Mouse (Mus musculus) stomach, embryonic 16.5 days (tissue): Measurements from ENCODE around the gene Magi1. TPM values are rescaled to one million over a fixed set of nuclear protein-coding genes. Genes with fewer than 3 reads are reported as not detected.

Experiments used
- ATAC-seq: fragments of 200-750 bp; cut with Nextera tagmentation; 2 replicates; pipeline ENCODE4 v1.8.0; 2017; ENCODE audit warnings: moderate number of reproducible peaks, moderate TSS enrichment; ENCODE audit not compliant: insufficient read depth, low FRiP score
- H3K27ac ChIP-seq: fragments of 300-500 bp; sonication (generic); 2 replicates; pipeline ENCODE4 v1.5.1; 2014; ENCODE audit warnings: low read length
- H3K27me3 ChIP-seq: fragments of 300-500 bp; sonication (generic); 2 replicates; pipeline ENCODE4 v1.6.1; 2014; ENCODE audit warnings: low read length, control low read depth, mixed read lengths; ENCODE audit not compliant: control insufficient read depth, insufficient read depth
- H3K36me3 ChIP-seq: fragments of 300-500 bp; sonication (generic); 2 replicates; pipeline ENCODE4 v1.6.1; 2014; ENCODE audit warnings: low read length; ENCODE audit not compliant: control insufficient read depth, insufficient read depth
- H3K4me1 ChIP-seq: fragments of 300-500 bp; sonication (generic); 2 replicates; pipeline ENCODE4 v1.6.1; 2014; ENCODE audit warnings: low read length, control low read depth, mixed read lengths; ENCODE audit not compliant: control insufficient read depth, insufficient read depth
- H3K4me2 ChIP-seq: fragments of 300-500 bp; sonication (generic); 2 replicates; pipeline ENCODE4 v1.6.1; 2014; ENCODE audit warnings: low read depth, low read length, mixed read lengths
- H3K4me3 ChIP-seq: fragments of 300-500 bp; sonication (generic); replicated peaks from 2 replicates; pipeline ENCODE4 v1.5.1; 2014; ENCODE audit warnings: mild to moderate bottlenecking, low read length
- H3K9ac ChIP-seq: fragments of 300-500 bp; sonication (generic); 2 replicates; pipeline ENCODE4 v1.6.1; 2014; ENCODE audit warnings: low read length
- H3K9me3 ChIP-seq: fragments of 300-500 bp; sonication (generic); replicated peaks from 2 replicates; pipeline ENCODE4 v1.6.1; 2016; ENCODE audit warnings: low read length, control low read depth; ENCODE audit not compliant: control insufficient read depth
- WGBS: fragments of 180-500 bp; shearing (Covaris S2); extraction: QIAGEN DNeasy Blood & Tissue Kit; methylation state at CpG from one replicate; pipeline ENCODE4 v1.1.7; 2014; 5-methylcytosine and 5-hydroxymethylcytosine counted together
- polyA plus RNA-seq: library from polyadenylated mRNA; unstranded; fragments of >200 nt; fragmentation: Nextera tagmentation; extraction: Ambion mirVana; gene quantifications from 2 replicates; pipeline ENCODE4 v1.2.1, GENCODE M21; 2015

The Magi1 gene
- polyA plus RNA-seq, 1 experiment from 2014 or later = 8.7 TPM

- Histone ChIP-seq H3K27ac (no peak overlapping the region), H3K36me3 (no peaks in the 10 kb centered on the region), H3K4me3 (peak overlapping the region; percentile 24), H3K9me3 (no peaks in the 10 kb centered on the region), H3K4me2 (peak overlapping the region; percentile 35), H3K27me3 (no peaks in the 10 kb centered on the region), H3K9ac (no peak overlapping the region), H3K4me1 (peaks cover 10% of the 10 kb centered on the region; the same call in 1 of the 2 replicates)
- 42% methylated on average over 24 of the region's 24 CpGs for WGBS
- no peak for ATAC-seq
Observed at GRCm38 (mm10) chr6:93715181-93716180, 568.2 kb downstream of the Magi1 start.

GRCm38 (mm10) chr6:93704350-93704749, 579.4 kb downstream of the Magi1 start:
- Histone ChIP-seq H3K27ac (no peak overlapping the region), H3K9ac (no peak overlapping the region), H3K9me3 (no peaks in the 10 kb centered on the region), H3K4me3 (no peak overlapping the region), H3K27me3 (no peaks in the 10 kb centered on the region), H3K4me2 (no peak overlapping the region), H3K4me1 (no peaks in the 10 kb centered on the region), H3K36me3 (no peaks in the 10 kb centered on the region)
- ATAC-seq = no peak
- 84% methylated on average over 5 of the region's 5 CpGs for WGBS

- H3K27me3 ChIP-seq = no peaks in the 10 kb centered on the region
- H3K36me3 ChIP-seq = no peaks in the 10 kb centered on the region
- H3K27ac ChIP-seq = no peak overlapping the region
- no peaks in the 10 kb centered on the region for H3K9me3 ChIP-seq
- no peaks in the 10 kb centered on the region for H3K4me1 ChIP-seq
- no peak overlapping the region for H3K4me3 ChIP-seq
- 55% methylated on average over 13 of the region's 13 CpGs for WGBS
- no peak overlapping the region for H3K4me2 ChIP-seq
- no peak overlapping the region for H3K9ac ChIP-seq
- ATAC-seq = no peak
Observed at GRCm38 (mm10) chr6:93699436-93699835, 584.3 kb downstream of the Magi1 start.

- 52% methylated on average over 5 of the region's 5 CpGs for WGBS
- ATAC-seq = no peak
- Histone ChIP-seq H3K4me3 (no peak overlapping the region), H3K27me3 (no peaks in the 10 kb centered on the region), H3K9me3 (no peaks in the 10 kb centered on the region), H3K4me2 (no peak overlapping the region), H3K36me3 (no peaks in the 10 kb centered on the region), H3K27ac (no peak overlapping the region), H3K4me1 (no peaks in the 10 kb centered on the region), H3K9ac (no peak overlapping the region)
Observed at GRCm38 (mm10) chr6:93697956-93698355, 585.8 kb downstream of the Magi1 start.

- no peak for ATAC-seq
- Histone ChIP-seq H3K4me2 (no peak overlapping the region), H3K9ac (no peak overlapping the region), H3K4me1 (no peaks in the 10 kb centered on the region), H3K36me3 (no peaks in the 10 kb centered on the region; the same call in 1 of the 2 replicates), H3K27ac (no peak overlapping the region), H3K9me3 (no peaks in the 10 kb centered on the region), H3K27me3 (no peaks in the 10 kb centered on the region), H3K4me3 (no peak overlapping the region)
- WGBS = 74% methylated on average over 17 of the region's 17 CpGs
Observed at GRCm38 (mm10) chr6:93678766-93679165, 605.0 kb downstream of the Magi1 start.

GRCm38 (mm10) chr6:93666731-93667130, 617.0 kb downstream of the Magi1 start:
- Histone ChIP-seq H3K9me3 (no peaks in the 10 kb centered on the region), H3K4me2 (no peak overlapping the region), H3K27me3 (no peaks in the 10 kb centered on the region), H3K27ac (no peak overlapping the region), H3K9ac (no peak overlapping the region), H3K4me1 (no peaks in the 10 kb centered on the region), H3K36me3 (no peaks in the 10 kb centered on the region), H3K4me3 (no peak overlapping the region)
- ATAC-seq = no peak
- 54% methylated on average over 2 of the region's 2 CpGs for WGBS

- Histone ChIP-seq H3K4me2 (no peak overlapping the region), H3K27ac (no peak overlapping the region), H3K27me3 (no peaks in the 10 kb centered on the region), H3K36me3 (no peaks in the 10 kb centered on the region), H3K4me1 (no peaks in the 10 kb centered on the region), H3K9me3 (no peaks in the 10 kb centered on the region), H3K4me3 (no peak overlapping the region), H3K9ac (no peak overlapping the region)
- no peak for ATAC-seq
- WGBS = 81% methylated on average over 12 of the region's 12 CpGs
Observed at GRCm38 (mm10) chr6:93665056-93665805, 618.5 kb downstream of the Magi1 start.

GRCm38 (mm10) chr6:93661139-93661538, 622.6 kb downstream of the Magi1 start:
- Histone ChIP-seq H3K9me3 (no peaks in the 10 kb centered on the region), H3K36me3 (no peaks in the 10 kb centered on the region), H3K4me1 (no peaks in the 10 kb centered on the region), H3K4me2 (no peak overlapping the region), H3K27me3 (no peaks in the 10 kb centered on the region), H3K27ac (no peak overlapping the region), H3K9ac (no peak overlapping the region), H3K4me3 (no peak overlapping the region)
- 78% methylated on average over 1 of the region's 1 CpGs for whole genome bisulfite sequencing
- ATAC-seq = no peak

- Histone ChIP-seq H3K9ac (no peak overlapping the region), H3K4me1 (no peaks in the 10 kb centered on the region), H3K27ac (no peak overlapping the region), H3K4me3 (no peak overlapping the region), H3K9me3 (no peaks in the 10 kb centered on the region), H3K4me2 (no peak overlapping the region), H3K27me3 (no peaks in the 10 kb centered on the region), H3K36me3 (no peaks in the 10 kb centered on the region)
- 68% methylated on average over 8 of the region's 8 CpGs for WGBS
- no peak for ATAC-seq
Observed at GRCm38 (mm10) chr6:93659534-93659933, 624.2 kb downstream of the Magi1 start.
